Mouse (Mus musculus): ENCODE data around the gene Gtf2a2.

- TF ChIP-seq POLR2A (IDR thresholded peaks at IDR 0.05; ENCODE audit: control insufficient read depth in 1 of 2, insufficient read depth in 1 of 2, low read depth in 1 of 2, low read length in 2 of 2, poor library complexity in 1 of 2) (no peak), GATA1 (IDR thresholded peaks at IDR 0.05; ENCODE audit: low read depth, low read length) (no peak), RAD21 (IDR thresholded peaks at IDR 0.05; ENCODE audit: low read depth, low read length) (no peak), KAT2A (conservative IDR thresholded peaks at IDR 0.05; ENCODE audit: low read depth, low read length) (no peak), POLR2AphosphoS5 (IDR thresholded peaks at IDR 0.05; ENCODE audit: borderline replicate concordance, low read depth, low read length) (no peak), SIN3A (IDR thresholded peaks at IDR 0.05; ENCODE audit: low read length) (no peak), CTCF (IDR thresholded peaks at IDR 0.05 in 2 of 3, conservative IDR thresholded peaks at IDR 0.05 in 1 of 3; ENCODE audit: control insufficient read depth in 1 of 3, insufficient read depth in 1 of 3, low read depth in 2 of 3, low read length in 3 of 3, poor library complexity in 1 of 3, severe bottlenecking in 1 of 3) (no peak), HCFC1 (IDR thresholded peaks at IDR 0.05; ENCODE audit: low read depth, low read length) (no peak)
Measured at GRCm38 (mm10) chr9:70042137-70042536, 29.8 kb downstream of the Gtf2a2 start.
